Mouse (Mus musculus): ENCODE results near the gene Mdc1.

The Mdc1 gene

DNA sequence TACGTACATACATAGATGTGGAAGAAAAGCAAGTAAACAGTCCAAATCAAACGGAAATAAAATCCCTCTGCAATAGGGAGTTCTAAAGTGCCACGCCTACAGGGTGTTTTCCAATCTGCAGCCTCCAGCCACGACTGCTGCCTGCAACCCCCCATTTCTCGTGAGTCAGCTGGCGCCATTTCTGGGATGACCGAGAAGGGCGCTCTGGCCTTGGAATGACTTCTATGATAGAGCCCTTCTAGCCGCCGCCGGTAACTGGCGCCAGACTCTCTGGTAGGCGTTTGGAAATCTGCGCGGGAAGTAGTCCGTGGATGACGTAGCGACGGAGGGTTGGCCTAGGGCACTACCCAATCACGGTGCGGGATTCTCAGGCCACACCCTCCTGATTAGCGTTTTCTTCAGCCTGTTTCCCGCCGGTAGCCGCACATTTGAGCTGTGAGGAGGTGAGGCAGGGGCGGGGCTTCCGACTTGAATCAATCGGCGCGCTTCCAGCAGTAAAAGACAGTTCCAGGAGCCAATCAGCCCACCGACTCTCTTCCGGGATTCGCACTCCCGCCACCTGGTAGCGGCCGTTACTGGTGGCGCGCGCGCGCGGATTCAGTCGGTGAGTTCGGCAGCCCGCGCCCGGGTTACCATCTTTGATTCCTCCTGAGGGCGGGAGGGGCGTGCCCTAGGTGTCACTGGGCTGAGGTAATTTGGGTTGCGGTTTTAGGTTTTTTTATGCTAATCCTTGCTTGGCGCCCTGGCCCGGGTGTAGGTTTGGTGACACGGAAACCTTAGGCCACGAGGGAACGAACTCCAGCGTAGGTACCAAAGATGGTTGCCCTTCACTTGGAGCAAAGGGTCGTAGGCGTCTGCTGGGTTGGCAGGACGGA is at the start of gene Mdc1:
TSS of gene Mdc1 (plus strand) at position 440 of the 875 bp plus-strand sequence.
- peak; percentile 94 for ATAC-seq (ENCODE audit: insufficient number of reproducible peaks, low FRiP score, low TSS enrichment)

DNA sequence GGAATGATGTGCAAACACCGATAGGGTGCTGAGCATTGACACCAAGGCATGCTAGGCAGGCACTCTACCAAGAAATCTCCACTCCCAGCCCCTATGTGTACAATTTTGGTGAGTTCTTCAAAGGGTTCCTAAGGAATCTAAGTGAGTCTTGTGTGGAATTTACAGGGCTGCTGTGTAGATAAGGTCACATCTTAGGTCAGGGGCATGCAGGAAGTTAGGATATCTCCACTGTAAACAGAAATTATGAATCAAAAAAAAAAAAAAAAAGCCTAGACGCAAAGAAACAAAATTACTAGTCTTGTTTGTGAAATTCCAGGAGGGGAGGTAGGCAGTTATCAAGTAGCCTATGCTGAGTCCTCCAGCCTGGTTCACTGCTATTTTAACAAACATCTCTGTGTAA is 48.5 kb upstream of the Mdc1 start:
- no peak for ATAC-seq (ENCODE audit: insufficient number of reproducible peaks, low FRiP score, low TSS enrichment)

- no peak for ATAC-seq (ENCODE audit: insufficient number of reproducible peaks, low FRiP score, low TSS enrichment)
Observed at GRCm38 (mm10) chr17:35795099-35795498, 46.2 kb upstream of the Mdc1 start.

- ATAC-seq (ENCODE audit: insufficient number of reproducible peaks, low FRiP score, low TSS enrichment): no peak
Observed at GRCm38 (mm10) chr17:35795656-35796055, 45.7 kb upstream of the Mdc1 start.

DNA sequence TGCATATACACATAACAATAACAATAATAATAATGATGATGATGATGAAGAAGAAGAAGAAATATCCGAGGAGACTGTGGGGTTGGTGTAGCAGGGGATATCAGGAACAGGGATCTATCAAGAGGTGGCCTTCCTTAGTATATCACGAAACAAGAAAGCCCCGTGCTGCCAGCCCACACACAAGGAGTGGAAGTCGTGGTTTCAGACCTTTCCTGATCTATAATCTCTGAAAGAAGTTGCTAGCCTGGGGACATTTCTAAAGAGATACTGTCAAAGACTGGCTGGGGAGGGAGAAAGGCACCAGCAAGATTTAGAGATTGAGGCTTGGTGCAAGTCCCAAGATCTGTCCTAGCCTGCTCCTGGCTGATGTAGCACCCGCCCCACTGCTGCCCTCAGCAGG is 44.5 kb upstream of the Mdc1 start:
- ATAC-seq (ENCODE audit: insufficient number of reproducible peaks, low FRiP score, low TSS enrichment): no peak

- no peak for ATAC-seq (ENCODE audit: insufficient number of reproducible peaks, low FRiP score, low TSS enrichment)
Observed at GRCm38 (mm10) chr17:35800905-35801304, 40.4 kb upstream of the Mdc1 start.

DNA sequence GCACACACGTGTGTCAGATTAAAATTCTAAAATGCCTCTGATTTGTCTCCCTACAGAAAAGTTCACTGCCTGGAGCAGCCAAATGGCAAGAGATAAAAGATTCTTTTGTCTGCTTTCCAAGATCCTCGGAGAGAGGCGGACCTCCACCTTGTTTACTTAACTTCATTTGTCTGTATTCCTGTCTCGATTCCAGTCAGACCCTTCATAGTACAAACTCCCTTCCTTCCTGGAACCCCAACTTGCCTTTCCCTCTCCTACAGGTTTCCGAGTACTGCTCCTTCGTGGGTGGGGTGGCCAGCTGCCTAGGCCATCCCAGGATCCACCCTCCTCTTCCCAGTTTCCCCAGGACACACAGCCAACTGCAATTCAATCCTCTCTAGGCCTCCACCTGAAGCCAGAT is 38.3 kb upstream of the Mdc1 start:
- ATAC-seq (ENCODE audit: insufficient number of reproducible peaks, low FRiP score, low TSS enrichment): no peak

DNA sequence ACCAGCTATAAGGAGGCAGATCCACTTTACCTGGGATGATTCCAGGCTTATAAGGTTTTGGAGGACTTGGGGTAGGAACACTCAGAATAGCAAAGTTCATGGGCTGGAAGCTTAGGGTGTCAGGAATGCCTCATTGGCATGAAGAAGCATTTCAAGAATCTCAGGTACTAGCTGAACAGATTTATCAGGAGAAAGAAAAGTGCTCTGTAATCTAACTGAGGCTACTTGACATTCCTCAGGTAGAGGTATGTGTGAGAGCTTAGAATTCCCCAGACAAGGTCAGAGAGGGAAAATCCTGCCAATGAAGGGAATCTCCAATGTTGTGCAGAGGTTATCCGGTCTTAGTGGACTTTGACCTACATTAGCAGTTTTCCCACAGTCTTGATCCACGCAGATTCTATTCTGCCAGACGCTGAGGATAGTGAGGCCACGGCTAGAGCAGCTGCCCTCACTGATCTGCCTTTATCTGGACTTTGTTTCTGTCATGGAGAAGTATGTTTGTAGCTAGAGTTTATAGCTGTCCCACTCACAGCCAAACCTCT is 37.4 kb upstream of the Mdc1 start:
- no peak for ATAC-seq (ENCODE audit: insufficient number of reproducible peaks, low FRiP score, low TSS enrichment)

GRCm38 (mm10) chr17:35808073-35808472 is 33.2 kb upstream of the Mdc1 start:
- no peak; the same call in 1 of the 2 replicates for ATAC-seq (ENCODE audit: insufficient number of reproducible peaks, low FRiP score, low TSS enrichment)

- ATAC-seq (ENCODE audit: insufficient number of reproducible peaks, low FRiP score, low TSS enrichment): no peak
Observed at GRCm38 (mm10) chr17:35809395-35809794, 31.9 kb upstream of the Mdc1 start.

- no peak for ATAC-seq (ENCODE audit: insufficient number of reproducible peaks, low FRiP score, low TSS enrichment)
Observed at GRCm38 (mm10) chr17:35810900-35811648, 30.2 kb upstream of the Mdc1 start.

DNA sequence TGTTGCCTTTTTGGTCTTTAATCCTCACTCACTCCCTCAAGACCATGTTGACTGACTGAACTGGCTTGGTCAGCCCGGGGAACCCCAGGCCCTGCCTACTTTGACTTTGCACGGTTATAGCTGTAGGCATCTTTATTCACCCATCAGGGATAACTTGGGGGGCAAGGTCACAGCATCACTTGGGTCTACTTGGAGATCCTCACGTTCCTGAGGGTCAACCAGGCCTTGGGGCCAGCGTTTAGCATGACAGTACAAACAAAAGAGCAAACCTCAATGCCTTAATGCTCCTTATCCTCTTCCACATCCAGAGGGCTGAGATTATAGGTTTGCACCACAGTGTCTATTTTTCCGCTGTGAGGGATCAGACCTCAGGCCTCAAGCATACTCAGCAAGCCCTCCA is 29.0 kb upstream of the Mdc1 start:
- ATAC-seq (ENCODE audit: insufficient number of reproducible peaks, low FRiP score, low TSS enrichment): no peak

DNA sequence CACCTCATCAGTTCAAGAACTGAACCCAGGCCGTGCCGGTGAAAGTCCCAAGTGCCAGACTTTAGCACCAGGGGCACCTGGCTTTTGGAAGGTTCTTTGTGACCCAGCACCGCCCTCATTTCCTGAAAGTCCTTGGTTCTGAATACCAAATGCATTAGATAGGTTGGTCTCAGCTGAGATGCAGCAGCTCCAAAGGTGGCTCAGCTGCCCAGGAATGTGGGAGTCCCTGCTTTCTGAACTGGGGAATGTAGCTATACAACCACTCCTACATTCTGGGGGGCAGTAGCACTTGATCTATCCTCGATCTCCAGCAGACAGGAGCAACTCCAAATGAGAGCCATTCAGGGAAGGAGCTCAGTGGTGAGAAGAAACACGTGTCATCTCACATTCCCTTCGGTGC is 28.6 kb upstream of the Mdc1 start:
- no peak for ATAC-seq (ENCODE audit: insufficient number of reproducible peaks, low FRiP score, low TSS enrichment)

- ATAC-seq (ENCODE audit: insufficient number of reproducible peaks, low FRiP score, low TSS enrichment): no peak
Observed at GRCm38 (mm10) chr17:35813245-35813647, 28.1 kb upstream of the Mdc1 start.

GRCm38 (mm10) chr17:35813653-35814052 is 27.7 kb upstream of the Mdc1 start:
- no peak for ATAC-seq (ENCODE audit: insufficient number of reproducible peaks, low FRiP score, low TSS enrichment)

GRCm38 (mm10) chr17:35814678-35815077 is 26.6 kb upstream of the Mdc1 start:
- ATAC-seq (ENCODE audit: insufficient number of reproducible peaks, low FRiP score, low TSS enrichment): no peak

- no peak for ATAC-seq (ENCODE audit: insufficient number of reproducible peaks, low FRiP score, low TSS enrichment)
Observed at GRCm38 (mm10) chr17:35815836-35816235, 25.5 kb upstream of the Mdc1 start.

DNA sequence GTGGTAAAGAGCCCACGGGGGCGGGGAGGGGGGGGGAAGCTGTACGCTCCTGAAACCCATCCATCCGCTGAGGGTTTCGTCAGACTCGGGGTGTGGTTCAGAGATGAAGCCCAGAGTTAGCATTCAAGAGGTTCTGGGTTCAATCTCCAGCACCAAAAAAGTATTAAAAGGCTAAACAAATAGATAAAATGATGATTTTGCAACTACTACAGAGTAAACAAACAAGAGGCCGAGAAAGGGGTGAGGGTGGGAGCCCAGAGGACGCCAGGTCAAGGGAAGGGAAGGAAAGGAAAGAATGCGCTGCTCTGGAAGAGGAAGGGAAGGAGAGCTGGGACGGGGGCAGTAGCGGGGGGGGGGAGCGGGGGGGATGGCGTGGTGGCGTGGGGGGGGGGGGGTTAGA is 24.6 kb upstream of the Mdc1 start:
- ATAC-seq (ENCODE audit: insufficient number of reproducible peaks, low FRiP score, low TSS enrichment): no peak

DNA sequence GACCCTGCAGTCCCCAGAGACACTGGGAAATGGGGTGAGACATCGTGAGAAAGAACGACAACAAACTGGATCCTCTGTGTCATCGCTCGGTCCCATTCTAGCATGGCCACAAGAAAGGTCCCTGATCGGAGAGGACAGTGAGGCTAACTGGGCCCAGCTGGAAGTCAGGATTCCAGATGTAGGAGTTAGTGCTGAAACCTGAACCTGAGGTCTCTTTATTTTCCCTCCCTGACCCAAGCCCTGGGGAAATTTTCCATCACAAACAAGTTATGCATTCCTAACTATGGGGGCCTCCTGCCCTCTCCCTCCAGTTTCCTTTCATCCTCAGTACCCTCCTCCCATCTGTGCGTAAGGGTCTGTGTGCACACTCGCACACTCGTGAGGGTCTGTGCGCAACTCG is 24.1 kb upstream of the Mdc1 start:
- ATAC-seq (ENCODE audit: insufficient number of reproducible peaks, low FRiP score, low TSS enrichment): no peak

- ATAC-seq (ENCODE audit: insufficient number of reproducible peaks, low FRiP score, low TSS enrichment): no peak
Observed at GRCm38 (mm10) chr17:35820111-35820510, 21.2 kb upstream of the Mdc1 start.

Data from cerebellum, adult (tissue).